Mouse (Mus musculus) forebrain, embryonic 11.5 days (tissue): ENCODE results near the gene Kars. TPM values are rescaled to one million over a fixed set of nuclear protein-coding genes. Genes with fewer than 3 reads are reported as not detected.

Experiments used
- ATAC-seq: fragments of 200-750 bp; cut with Nextera tagmentation; replicated peaks from 2 replicates; pipeline ENCODE4 v1.8.0; 2017; ENCODE audit warnings: moderate TSS enrichment; ENCODE audit not compliant: low FRiP score
- DNase-seq: peaks from one replicate; pipeline ENCODE4 v3.0.0-alpha.2; 2017; ENCODE audit warnings: low spot score
- H3K27ac ChIP-seq: fragments of 300-500 bp; sonication (generic); 2 replicates; pipeline ENCODE4 v1.5.1; 2014; ENCODE audit warnings: low read depth, low read length
- H3K27me3 ChIP-seq: fragments of 300-500 bp; sonication (generic); 2 replicates; pipeline ENCODE4 v1.6.1; 2014; ENCODE audit warnings: mild to moderate bottlenecking, low read length, mixed read lengths; ENCODE audit not compliant: control insufficient read depth, insufficient read depth
- H3K36me3 ChIP-seq: fragments of 300-500 bp; sonication (generic); 2 replicates; pipeline ENCODE4 v1.6.1; 2014; ENCODE audit warnings: mild to moderate bottlenecking, low read length, moderate library complexity, mixed read lengths; ENCODE audit not compliant: control insufficient read depth, insufficient read depth
- H3K4me1 ChIP-seq: fragments of 300-500 bp; sonication (generic); replicated peaks from 2 replicates; pipeline ENCODE4 v1.6.1; 2014; ENCODE audit warnings: low read length, mixed read lengths; ENCODE audit not compliant: control insufficient read depth, insufficient read depth
- H3K4me2 ChIP-seq: fragments of 300-500 bp; sonication (generic); 2 replicates; pipeline ENCODE4 v1.6.1; 2014; ENCODE audit warnings: low read depth, mild to moderate bottlenecking, low read length, moderate library complexity, mixed read lengths; ENCODE audit not compliant: severe bottlenecking
- H3K4me3 ChIP-seq: fragments of 300-500 bp; sonication (generic); 2 replicates; pipeline ENCODE4 v1.5.1; 2014; ENCODE audit warnings: low read depth, low read length
- H3K9ac ChIP-seq: fragments of 300-500 bp; sonication (generic); 2 replicates; pipeline ENCODE4 v1.6.1; 2014; ENCODE audit warnings: low read length
- H3K9me3 ChIP-seq: fragments of 300-500 bp; sonication (generic); 2 replicates; pipeline ENCODE4 v1.6.1; 2016; ENCODE audit warnings: low read length, mixed read lengths; ENCODE audit not compliant: control insufficient read depth
- WGBS: fragments of 180-500 bp; shearing (Covaris S2); extraction: QIAGEN DNeasy Blood & Tissue Kit; methylation state at CpG from one replicate; pipeline ENCODE4 v1.1.7; 2014; 5-methylcytosine and 5-hydroxymethylcytosine counted together
- polyA plus RNA-seq: library from polyadenylated mRNA; unstranded; fragments of >200 nt; fragmentation: Nextera tagmentation; extraction: Ambion mirVana; gene quantifications from 2 replicates; pipeline ENCODE4 v1.2.1, GENCODE M21; 2014

Kars gene
- polyA plus RNA-seq, 1 experiment from 2014 or later = 261 TPM

GRCm38 (mm10) chr8:111947954-111948353 lies 63.2 kb downstream of the Kars start:
- H3K27ac ChIP-seq = no peak overlapping the region
- no peak for DNase-seq
- H3K27me3 ChIP-seq = no peaks in the 10 kb centered on the region
- WGBS = 95% methylated on average over 8 of the region's 8 CpGs
- ATAC-seq = no peak
- no peak overlapping the region for H3K4me3 ChIP-seq
- no peak overlapping the region for H3K4me2 ChIP-seq
- peaks cover 7% of the 10 kb centered on the region; the same call in 1 of the 2 replicates for H3K36me3 ChIP-seq
- no peak overlapping the region for H3K9ac ChIP-seq
- no peaks in the 10 kb centered on the region for H3K4me1 ChIP-seq
- no peaks in the 10 kb centered on the region for H3K9me3 ChIP-seq

DNA sequence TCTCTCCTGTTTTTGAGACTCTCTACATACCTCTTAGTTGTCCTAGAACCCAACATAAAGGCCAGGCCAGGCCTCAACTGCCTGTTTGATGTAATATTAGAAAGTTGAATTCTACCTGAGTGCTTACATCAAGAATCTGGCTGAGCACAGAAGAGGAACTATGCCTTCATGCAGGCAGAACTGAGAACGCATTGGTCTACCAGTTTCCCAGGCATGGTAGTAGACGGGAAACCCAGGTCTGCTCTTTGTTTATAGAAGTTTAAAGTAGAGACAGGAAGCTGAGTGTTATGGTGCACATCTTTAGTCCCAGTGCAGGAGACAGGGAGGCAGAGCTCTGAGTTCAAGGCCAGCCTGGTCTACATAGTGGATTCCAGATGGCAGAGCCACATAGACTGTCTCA lies 64.0 kb downstream of the Kars start:
- no peak overlapping the region for H3K9ac ChIP-seq
- H3K27me3 ChIP-seq = no peaks in the 10 kb centered on the region
- no peak overlapping the region for H3K4me3 ChIP-seq
- no peak overlapping the region for H3K4me2 ChIP-seq
- no peaks in the 10 kb centered on the region for H3K4me1 ChIP-seq
- no peak overlapping the region for H3K27ac ChIP-seq
- H3K9me3 ChIP-seq = no peaks in the 10 kb centered on the region
- DNase-seq = no peak
- peaks cover 7% of the 10 kb centered on the region; the same call in 1 of the 2 replicates for H3K36me3 ChIP-seq
- WGBS = 95% methylated on average over 2 of the region's 2 CpGs
- no peak for ATAC-seq

DNA sequence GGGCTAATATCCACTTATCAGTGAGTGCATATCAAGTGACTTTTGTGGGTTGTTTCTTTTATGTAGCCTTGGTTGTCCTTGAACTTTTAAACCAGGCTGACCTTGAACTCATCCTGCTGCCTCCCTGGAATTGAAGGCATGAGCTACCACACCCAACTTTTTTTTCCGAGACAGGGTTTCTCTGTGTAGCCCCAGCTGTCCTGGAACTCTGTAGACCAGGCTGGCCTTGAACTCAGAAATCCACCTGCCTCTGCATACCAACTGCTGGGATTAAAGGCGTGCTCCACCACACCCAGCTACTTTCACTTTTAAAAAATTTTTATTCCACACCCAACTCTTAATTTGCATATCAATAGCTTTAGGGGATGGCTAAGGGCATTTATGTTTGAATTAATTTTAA lies 67.6 kb downstream of the Kars start:
- no peaks in the 10 kb centered on the region for H3K9me3 ChIP-seq
- ATAC-seq = no peak
- peaks cover 7% of the 10 kb centered on the region; the same call in 1 of the 2 replicates for H3K36me3 ChIP-seq
- no peak overlapping the region for H3K27ac ChIP-seq
- H3K9ac ChIP-seq = no peak overlapping the region
- H3K27me3 ChIP-seq = no peaks in the 10 kb centered on the region
- no peak overlapping the region for H3K4me2 ChIP-seq
- no peak for DNase-seq
- no peak overlapping the region for H3K4me3 ChIP-seq
- 90% methylated on average over 2 of the region's 2 CpGs for WGBS
- peaks cover 8% of the 10 kb centered on the region; the same call in 1 of the 2 replicates for H3K4me1 ChIP-seq

Other genes starting within 250 kb of the Kars start
- 196 and 206 TPM in 2 replicates for gene Cfdp1, start 157.0 kb downstream of the Kars start, polyA plus RNA-seq
- gene Tmem170, start 134.6 kb downstream of the Kars start, polyA plus RNA-seq = 8.5 and 11.1 TPM in 2 replicates
- gene Chst5, start 100.9 kb downstream of the Kars start, polyA plus RNA-seq = 1.9 and 2.2 TPM in 2 replicates
- gene Tmem231, start 77.4 kb downstream of the Kars start, polyA plus RNA-seq = 19.9 and 22.2 TPM in 2 replicates
- gene Gabarapl2, start 70.6 kb downstream of the Kars start, polyA plus RNA-seq = 272 and 278 TPM in 2 replicates
- 13.5 and 16.4 TPM in 2 replicates for gene Adat1, start 19.0 kb downstream of the Kars start, polyA plus RNA-seq
- gene Terf2ip, start 75 bp upstream of the Kars start, polyA plus RNA-seq = 33.6 and 33.9 TPM in 2 replicates
- 0.97 and 1.0 TPM in 2 replicates for gene Gm6793, start 3.7 kb upstream of the Kars start, polyA plus RNA-seq